Mouse (Mus musculus): ENCODE measurements at regions not wholly inside any gene's neighbourhood (a gene's known extent, or its start where the extent isn't known, plus 50 kb on each side); places are given as distances from the start of the nearest gene placed in this dataset.
A peak's percentile ranks its signal among the peaks of the same experiment; 100 is the strongest.
"Not testable (repeated sequence)": the region's sequence is repeated elsewhere in the genome, so short reads cannot be mapped to it uniquely, and the experiment has no call there.

- intact Hi-C loops (cut with DNase I): no loop called here
Measured at GRCm38 (mm10) chr12:65414393-65414792, 189.1 kb downstream of the Wdr20rt start.

GRCm38 (mm10) chr12:65416909-65417308 is 191.6 kb downstream of the Wdr20rt start:
- intact Hi-C loops (cut with DNase I): no loop called here
- DNase-seq (ENCODE audit: low spot score in 2 of 2): no peak

More at GRCm38 (mm10) chr12:65414393-65414792, 189.1 kb downstream of the Wdr20rt start:
- no peak for DNase-seq (ENCODE audit: low spot score in 2 of 2)

- intact Hi-C loops (cut with DNase I): no loop called here
Measured at GRCm38 (mm10) chr12:65420127-65420526, 194.8 kb downstream of the Wdr20rt start.

GRCm38 (mm10) chr12:65424506-65424905 is 199.2 kb downstream of the Wdr20rt start:
- no peak for DNase-seq (ENCODE audit: low spot score in 2 of 2)
- intact Hi-C loops (cut with DNase I): no loop called here

More at GRCm38 (mm10) chr12:65420127-65420526, 194.8 kb downstream of the Wdr20rt start:
- DNase-seq (ENCODE audit: low spot score in 2 of 2): no peak

GRCm38 (mm10) chr12:65425440-65425839 is 200.1 kb downstream of the Wdr20rt start:
- intact Hi-C loops (cut with DNase I): no loop called here
- DNase-seq (ENCODE audit: low spot score in 2 of 2): no peak

- peak in 1 of 2 experiments; percentile 4 for DNase-seq (ENCODE audit: low spot score in 2 of 2)
- intact Hi-C loops (cut with DNase I): no loop called here
Measured at GRCm38 (mm10) chr12:65426884-65427283, 201.6 kb downstream of the Wdr20rt start.

- DNase-seq (ENCODE audit: low spot score in 2 of 2): no peak
- intact Hi-C loops (cut with DNase I): no loop called here
Measured at GRCm38 (mm10) chr12:65428214-65428981, 203.1 kb downstream of the Wdr20rt start.

- DNase-seq (ENCODE audit: low spot score in 2 of 2): no peak
- intact Hi-C loops (cut with DNase I): no loop called here
Measured at GRCm38 (mm10) chr12:65450845-65451244, 225.5 kb downstream of the Wdr20rt start.

GRCm38 (mm10) chr12:65455683-65456082 is 230.4 kb downstream of the Wdr20rt start:
- intact Hi-C loops (cut with DNase I): no loop called here
- no peak for DNase-seq (ENCODE audit: low spot score in 2 of 2)

GRCm38 (mm10) chr12:65456956-65457355 is 231.6 kb downstream of the Wdr20rt start:
- intact Hi-C loops (cut with DNase I): no loop called here
- DNase-seq (ENCODE audit: low spot score in 2 of 2): no peak

GRCm38 (mm10) chr12:65464246-65464645 is 238.9 kb downstream of the Wdr20rt start:
- DNase-seq (ENCODE audit: low spot score in 2 of 2): no peak
- intact Hi-C loops (cut with DNase I): no loop called here

- DNase-seq (ENCODE audit: low spot score in 2 of 2); intact Hi-C loops (cut with DNase I): not testable (repeated sequence)
Measured at GRCm38 (mm10) chr12:65478674-65479073, 253.4 kb downstream of the Wdr20rt start.

- DNase-seq (ENCODE audit: low spot score in 2 of 2): no peak
Measured at GRCm38 (mm10) chr12:65480829-65481228, 255.5 kb downstream of the Wdr20rt start.

GRCm38 (mm10) chr12:65491092-65491491 is 265.8 kb downstream of the Wdr20rt start:
- intact Hi-C loops (cut with DNase I): no loop called here
- DNase-seq (ENCODE audit: low spot score in 2 of 2): peak in 1 of 2 experiments; percentile 9

More at GRCm38 (mm10) chr12:65480829-65481228, 255.5 kb downstream of the Wdr20rt start:
- intact Hi-C loops (cut with DNase I): no loop called here

GRCm38 (mm10) chr12:65494388-65495030 is 269.2 kb downstream of the Wdr20rt start:
- intact Hi-C loops (cut with DNase I): no loop called here
- DNase-seq (ENCODE audit: low spot score in 2 of 2): no peak

- intact Hi-C loops (cut with DNase I): no loop called here
- DNase-seq (ENCODE audit: low spot score in 2 of 2): no peak
Measured at GRCm38 (mm10) chr12:65496613-65497012, 271.3 kb downstream of the Wdr20rt start.

GRCm38 (mm10) chr12:65497602-65498001 is 272.3 kb downstream of the Wdr20rt start:
- intact Hi-C loops (cut with DNase I): no loop called here
- no peak for DNase-seq (ENCODE audit: low spot score in 2 of 2)

GRCm38 (mm10) chr12:65501459-65501858 is 276.1 kb downstream of the Wdr20rt start:
- DNase-seq (ENCODE audit: low spot score in 2 of 2): no peak
- intact Hi-C loops (cut with DNase I): no loop called here

GRCm38 (mm10) chr12:65502045-65502444 is 276.7 kb downstream of the Wdr20rt start:
- DNase-seq (ENCODE audit: low spot score in 2 of 2): no peak
- intact Hi-C loops (cut with DNase I): no loop called here

GRCm38 (mm10) chr12:65513070-65513469 is 287.8 kb downstream of the Wdr20rt start:
- intact Hi-C loops (cut with DNase I): no loop called here

GRCm38 (mm10) chr12:65534142-65534690 is 308.9 kb downstream of the Wdr20rt start:
- no peak for DNase-seq (ENCODE audit: low spot score in 2 of 2)
- intact Hi-C loops (cut with DNase I): no loop called here

More at GRCm38 (mm10) chr12:65513070-65513469, 287.8 kb downstream of the Wdr20rt start:
- DNase-seq (ENCODE audit: low spot score in 2 of 2): no peak

Measured in left cerebral cortex, postnatal 36 days (tissue).